Mouse (Mus musculus) liver, postnatal 0 days (tissue): ENCODE data around the gene Smpdl3b. TPM values are rescaled to one million over a fixed set of nuclear protein-coding genes. Genes with fewer than 3 reads are reported as not detected.
"Not testable (repeated sequence)": the region's sequence is repeated elsewhere in the genome, so short reads cannot be mapped to it uniquely, and the experiment has no call there.

Experiments
- ATAC-seq: fragments of 200-750 bp; cut with Nextera tagmentation; 2 replicates; pipeline ENCODE4 v1.8.0; 2017; ENCODE audit warnings: mild to moderate bottlenecking, moderate library complexity
- DNase-seq: peaks from one replicate; pipeline ENCODE4 v3.0.0-alpha.2; 2016
- H3K27ac ChIP-seq: fragments of 300-500 bp; sonication (generic); 2 replicates; pipeline ENCODE4 v1.5.1; 2014; ENCODE audit warnings: antibody characterized with exemption, moderate library complexity, mild to moderate bottlenecking, low read depth
- H3K27me3 ChIP-seq: fragments of 300-500 bp; sonication (generic); 2 replicates; pipeline ENCODE4 v1.6.1; 2014; ENCODE audit warnings: low read length, control low read depth, mixed read lengths; ENCODE audit not compliant: insufficient read depth
- H3K36me3 ChIP-seq: fragments of 300-500 bp; sonication (generic); replicated peaks from 2 replicates; pipeline ENCODE4 v1.6.1; 2014; ENCODE audit warnings: mild to moderate bottlenecking, control low read depth, low read length, moderate library complexity, mixed read lengths; ENCODE audit not compliant: insufficient read depth
- H3K4me1 ChIP-seq: fragments of 300-500 bp; sonication (generic); 2 replicates; pipeline ENCODE4 v1.6.1; 2014; ENCODE audit warnings: antibody characterized with exemption, mild to moderate bottlenecking, control low read depth; ENCODE audit not compliant: insufficient read depth
- H3K4me2 ChIP-seq: fragments of 300-500 bp; sonication (generic); 2 replicates; pipeline ENCODE4 v1.6.1; 2014; ENCODE audit warnings: low read depth, mild to moderate bottlenecking, low read length, moderate library complexity, mixed read lengths
- H3K4me3 ChIP-seq: fragments of 300-500 bp; sonication (generic); 2 replicates; pipeline ENCODE4 v1.5.1; 2014; ENCODE audit warnings: low read depth, low read length
- H3K9ac ChIP-seq: fragments of 300-500 bp; sonication (generic); replicated peaks from 2 replicates; pipeline ENCODE4 v1.6.1; 2014; ENCODE audit warnings: mild to moderate bottlenecking, moderate library complexity
- H3K9me3 ChIP-seq: fragments of 300-500 bp; sonication (generic); 2 replicates; pipeline ENCODE4 v1.6.1; 2016; ENCODE audit warnings: mild to moderate bottlenecking, control low read depth, low read length, mixed read lengths
- CTCF ChIP-seq: sonication (generic); IDR thresholded peaks from 2 replicates; pipeline ENCODE4 v1.5.1; 2016; ENCODE audit warnings: antibody characterized with exemption, low read depth
- EP300 ChIP-seq: IDR thresholded peaks from 2 replicates; pipeline ENCODE4 v1.6.1; 2016; ENCODE audit warnings: antibody characterized with exemption, low read depth, mild to moderate bottlenecking
- WGBS: fragments of 180-500 bp; shearing (Covaris S2); extraction: QIAGEN DNeasy Blood & Tissue Kit; methylation state at CpG from one replicate; pipeline ENCODE4 v1.1.7; 2014; ENCODE audit not compliant: insufficient replicate concordance; 5-methylcytosine and 5-hydroxymethylcytosine counted together
- polyA plus RNA-seq: library from polyadenylated mRNA; unstranded; fragments of >200 nt; fragmentation: Nextera tagmentation; extraction: Ambion mirVana; gene quantifications from 2 replicates; pipeline ENCODE4 v1.2.1, GENCODE M21; 2015

Gene Smpdl3b
- polyA plus RNA-seq, 1 experiment from 2014 or later, result 0.34 TPM

- ATAC-seq (no peak), DNase-seq (no peak)
- H3K4me3 ChIP-seq, result no peak overlapping the region
- H3K4me1 ChIP-seq, result no peaks in the 10 kb centered on the region
- peaks cover 92% of the 10 kb centered on the region for H3K36me3 ChIP-seq
- TF ChIP-seq CTCF (no peak), EP300 (no peak)
- no peak overlapping the region for H3K4me2 ChIP-seq
- H3K9ac ChIP-seq, result no peak overlapping the region
- no peak overlapping the region for H3K27ac ChIP-seq
- no peaks in the 10 kb centered on the region for H3K9me3 ChIP-seq
- no peaks in the 10 kb centered on the region for H3K27me3 ChIP-seq
- WGBS, result 78% methylated on average over 3 of the region's 3 CpGs
Observed at GRCm38 (mm10) chr4:132774905-132775304, 17.9 kb upstream of the Smpdl3b start.

- 85% methylated on average over 9 of the region's 9 CpGs for WGBS
- Histone ChIP-seq H3K9me3 (no peaks in the 10 kb centered on the region), H3K4me1 (peaks cover 10% of the 10 kb centered on the region), H3K27me3 (no peaks in the 10 kb centered on the region), H3K9ac (no peak overlapping the region), H3K27ac (no peak overlapping the region), H3K4me2 (no peak overlapping the region), H3K4me3 (no peak overlapping the region), H3K36me3 (peaks cover 65% of the 10 kb centered on the region)
- DNase-seq, result no peak
- ATAC-seq, result no peak
- no peak for TF ChIP-seq CTCF
- no peak for TF ChIP-seq EP300
Observed at GRCm38 (mm10) chr4:132771776-132772175, 14.7 kb upstream of the Smpdl3b start.

DNA sequence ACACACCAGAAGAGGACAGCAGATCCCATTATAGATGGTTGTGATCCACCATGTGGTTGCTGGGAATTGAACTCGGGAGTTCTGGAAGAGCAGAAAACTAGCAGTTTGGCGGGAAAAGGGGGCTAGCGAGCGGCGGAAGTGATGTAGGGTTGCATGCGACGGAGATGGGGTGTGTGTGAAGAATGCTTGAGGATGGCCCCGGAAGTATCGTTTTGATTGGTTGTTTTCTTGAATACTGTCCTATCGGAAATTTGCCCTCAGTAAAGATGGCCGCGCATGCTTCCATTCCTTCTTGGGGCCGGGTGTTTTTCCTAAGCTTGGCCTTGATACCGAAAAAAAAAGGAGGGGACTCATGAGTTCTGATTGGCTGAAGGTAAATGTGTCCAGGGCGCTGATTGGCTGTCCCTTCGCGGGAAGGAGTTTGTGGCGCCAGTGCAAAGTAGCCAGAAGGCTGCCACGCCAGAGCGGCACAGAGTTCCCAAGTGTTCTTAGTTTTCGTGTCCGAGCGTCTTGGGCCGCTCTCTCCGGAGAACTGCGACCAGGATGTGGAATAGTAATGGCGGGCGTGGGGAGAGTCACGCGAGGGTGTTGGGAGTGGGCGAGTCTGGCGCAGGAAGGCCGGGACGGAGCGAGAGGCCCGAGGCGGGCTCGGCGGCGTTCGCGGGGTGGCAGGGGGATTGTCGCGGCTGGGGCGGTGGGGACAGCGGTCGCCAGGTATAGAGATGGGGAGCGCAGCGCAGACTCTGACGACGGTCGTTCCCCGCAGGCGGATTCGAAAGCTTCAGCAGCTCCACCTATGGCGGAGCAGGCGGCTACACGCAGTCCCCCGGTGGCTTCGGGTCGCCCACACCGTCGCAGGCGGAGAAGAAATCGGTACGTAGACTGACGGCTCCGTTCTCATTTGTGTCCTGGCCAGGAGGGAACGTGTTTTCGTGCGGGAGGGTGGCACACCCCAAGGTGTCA lies 11.1 kb upstream of the Smpdl3b start, which contains the start of gene Rpa2:
Rpa2 (plus strand) TSS at position 419 of the 963 bp plus-strand sequence.
- ATAC-seq (peak; percentile 97), DNase-seq (peak; percentile 98)
- 3% methylated on average over 69 of the region's 71 CpGs for WGBS
- Histone ChIP-seq H3K9ac (peak within 1 kb of the TSS; percentile 80), H3K4me3 (peak within 1 kb of the TSS; percentile 76), H3K9me3 (no peaks in the 10 kb centered on the region), H3K4me1 (peaks cover 10% of the 10 kb centered on the region), H3K4me2 (peak within 1 kb of the TSS; percentile 84), H3K27ac (peak within 1 kb of the TSS; percentile 90), H3K27me3 (no peaks in the 10 kb centered on the region), H3K36me3 (peaks cover 31% of the 10 kb centered on the region)
- TF ChIP-seq CTCF (no peak), EP300 (peak; percentile 87)

DNA sequence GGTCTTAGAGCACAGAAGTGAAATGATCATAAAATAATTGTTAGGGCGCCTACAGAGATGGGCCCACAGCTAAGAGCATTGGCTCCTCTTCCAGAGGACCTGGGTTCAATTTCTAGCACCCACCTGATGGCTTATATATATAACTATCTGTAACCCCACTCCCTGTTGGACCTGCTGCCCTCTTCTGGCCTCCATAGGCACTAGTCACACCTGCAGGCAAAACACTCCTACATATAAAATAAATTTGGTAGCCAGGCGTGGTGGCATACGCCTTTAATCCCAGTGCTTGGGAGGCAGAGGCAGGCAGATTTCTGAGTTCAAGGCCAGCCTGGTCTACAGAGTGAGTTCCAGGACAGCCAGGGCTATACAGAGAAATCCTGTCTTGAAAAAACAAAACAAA lies 6.1 kb upstream of the Smpdl3b start:
- TF ChIP-seq CTCF, result peak; percentile 24; the same call in 1 of the 2 replicates
- not testable (repeated sequence) for H3K9ac ChIP-seq, H3K36me3 ChIP-seq, H3K9me3 ChIP-seq, H3K4me3 ChIP-seq, DNase-seq, H3K27me3 ChIP-seq, H3K27ac ChIP-seq, H3K4me2 ChIP-seq, H3K4me1 ChIP-seq, ATAC-seq
- WGBS, result 73% methylated on average over 3 of the region's 3 CpGs

- TF ChIP-seq EP300, result no peak
- no peak for TF ChIP-seq CTCF
- no peak for DNase-seq
- WGBS, result 68% methylated on average over 6 of the region's 6 CpGs
- Histone ChIP-seq H3K36me3 (no peaks in the 10 kb centered on the region), H3K4me3 (no peak overlapping the region), H3K4me2 (no peak overlapping the region), H3K27ac (no peak overlapping the region), H3K9me3 (no peaks in the 10 kb centered on the region), H3K9ac (no peak overlapping the region), H3K27me3 (peaks cover 5% of the 10 kb centered on the region), H3K4me1 (peaks cover 6% of the 10 kb centered on the region)
- ATAC-seq, result no peak
Observed at GRCm38 (mm10) chr4:132762602-132763001, 5.5 kb upstream of the Smpdl3b start.

DNA sequence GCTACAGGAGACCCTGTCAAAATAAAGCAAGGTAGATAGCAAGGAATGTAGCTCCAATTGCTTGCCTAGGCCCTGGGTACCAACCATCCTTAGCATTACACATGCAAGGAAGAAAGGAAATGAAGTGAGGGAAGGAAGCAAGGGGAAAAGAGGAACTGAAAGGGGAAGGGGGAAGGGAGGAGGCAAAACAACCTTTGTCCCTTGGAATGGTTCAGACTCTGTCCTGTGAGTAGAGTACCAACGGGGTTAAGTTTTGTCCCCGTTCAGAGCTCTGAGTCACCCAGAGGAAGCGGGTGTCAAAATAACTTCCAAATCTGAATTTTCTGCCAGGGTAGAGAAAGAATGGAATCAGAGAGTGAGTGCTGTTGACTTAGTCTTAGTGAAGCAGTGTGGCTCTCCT lies 3.2 kb upstream of the Smpdl3b start:
- peaks cover 12% of the 10 kb centered on the region for H3K27me3 ChIP-seq
- H3K27ac ChIP-seq, result no peak overlapping the region
- WGBS, result 11% methylated on average over 3 of the region's 3 CpGs
- H3K4me3 ChIP-seq, result no peak overlapping the region
- TF ChIP-seq EP300 (no peak), CTCF (no peak)
- H3K9me3 ChIP-seq, result no peaks in the 10 kb centered on the region
- no peak overlapping the region for H3K9ac ChIP-seq
- no peak overlapping the region for H3K4me2 ChIP-seq
- H3K36me3 ChIP-seq, result no peaks in the 10 kb centered on the region
- DNase-seq (no peak), ATAC-seq (peak; percentile 72)
- H3K4me1 ChIP-seq, result peaks cover 6% of the 10 kb centered on the region
